Comparison of ENCODE assay signal across 20 mouse cellular contexts in the genomic region with DNA sequence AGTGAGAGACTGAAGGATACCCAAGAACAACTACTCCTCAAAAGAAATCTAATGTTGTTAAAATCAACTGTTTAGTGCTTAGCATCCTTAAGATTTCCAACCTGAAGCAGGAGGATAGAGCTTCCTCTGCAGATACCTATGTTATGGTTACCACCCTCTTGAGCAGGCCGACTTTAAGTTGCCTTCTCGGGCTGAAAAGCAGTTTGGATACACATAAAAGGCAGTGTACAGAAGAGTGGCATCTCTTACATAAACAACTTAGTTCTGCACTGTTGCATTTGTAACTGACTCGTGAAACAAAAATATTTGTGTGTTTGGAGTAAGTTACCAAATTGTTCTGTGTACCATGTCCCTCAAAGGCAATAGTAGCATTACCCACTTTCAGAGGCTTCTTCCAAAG.
DNase-seq lines count a peak whose midpoint lies in the region; ATAC-seq and TF ChIP-seq lines count a peak whose summit lies in the region.
"Had no signal": no experiment of that assay in that cellular context is flagged by ENCODE, and none has a peak within 500 bp of the region (broad histone marks: within the 10 kb centered on the region; RNA-seq: fewer than 3 reads in every experiment).

No protein-coding gene starts in this region.

- no peak for DNase-seq in gastrocnemius, adult 2 months
- DNase-seq in gastrocnemius, postnatal 14 days, result no peak
- DNase-seq in kidney, postnatal 25 days, result no peak
- no peak for DNase-seq in lung, embryonic 14.5 days
- DNase-seq in lung, postnatal 4 days, result no peak
- DNase-seq: adrenal gland, postnatal 14 days; cerebellum, adult 11-12 months; cerebellum, adult 9-10 months; cerebellum, postnatal 36 days; forebrain, postnatal 0 days; heart, adult 18-20 months; heart, postnatal 14 days had no signal

- TF ChIP-seq POLR2A in embryonic fibroblast, embryonic 13.5 days (IDR thresholded peaks at IDR 0.05; ENCODE audit: low read depth, low read length), result no peak

- peaks cover 21% of the 10 kb centered on the region; the same call in 1 of the 2 replicates for H3K4me1 ChIP-seq in kidney, embryonic 16.5 days (ENCODE audit: insufficient read depth, low read length)
- peaks cover 9% of the 10 kb centered on the region; the same call in 1 of the 2 replicates for H3K4me1 ChIP-seq in lung, embryonic 14.5 days (ENCODE audit: insufficient read depth)
- H3K4me1 ChIP-seq in embryonic fibroblast, embryonic 13.5 days (ENCODE audit: control insufficient read depth, insufficient read depth, low read length), result peaks cover 17% of the 10 kb centered on the region
- H3K4me1 ChIP-seq: embryonic facial prominence, embryonic 13.5 days; forebrain, embryonic 13.5 days; hindbrain, embryonic 10.5 days had no signal

- no peak overlapping the region for H3K4me3 ChIP-seq in gastrocnemius, adult 2 months
- H3K4me3 ChIP-seq in kidney, embryonic 16.5 days (ENCODE audit: low read length), result no peak overlapping the region
- H3K4me3 ChIP-seq in lung, embryonic 14.5 days (ENCODE audit: low read depth, low read length), result no peak overlapping the region
- H3K4me3 ChIP-seq in embryonic fibroblast, embryonic 13.5 days (ENCODE audit: insufficient read depth, low read length), result no peak overlapping the region
- H3K4me3 ChIP-seq: embryonic facial prominence, embryonic 13.5 days; forebrain, embryonic 13.5 days; heart, embryonic 10.5 days; hindbrain, embryonic 10.5 days had no signal

- H3K9me3 ChIP-seq in kidney, embryonic 16.5 days (ENCODE audit: low read length), result peaks cover 19% of the 10 kb centered on the region
- peaks cover 21% of the 10 kb centered on the region for H3K9me3 ChIP-seq in lung, embryonic 14.5 days (ENCODE audit: low read depth, low read length)

- H3K4me2 ChIP-seq in kidney, embryonic 16.5 days (replicated peaks; ENCODE audit: low read depth, low read length), result no peak overlapping the region
- no peak overlapping the region for H3K4me2 ChIP-seq in lung, embryonic 14.5 days
- H3K4me2 ChIP-seq: embryonic facial prominence, embryonic 13.5 days; forebrain, embryonic 13.5 days; hindbrain, embryonic 14.5 days had no signal

- H3K27me3 ChIP-seq in kidney, embryonic 16.5 days (ENCODE audit: insufficient read depth, low read length), result no peaks in the 10 kb centered on the region
- H3K27me3 ChIP-seq in lung, embryonic 14.5 days (ENCODE audit: insufficient read depth, low read length), result no peaks in the 10 kb centered on the region
- H3K27me3 ChIP-seq: embryonic facial prominence, embryonic 13.5 days; forebrain, embryonic 13.5 days had no signal

- TF ChIP-seq CTCF in gastrocnemius, adult 2 months (IDR thresholded peaks at IDR 0.05), result no peak
- no peak for TF ChIP-seq CTCF in lung, embryonic 14.5 days (IDR thresholded peaks at IDR 0.05; ENCODE audit: low read depth)
- TF ChIP-seq CTCF in embryonic fibroblast, embryonic 13.5 days (IDR thresholded peaks at IDR 0.05; ENCODE audit: borderline replicate concordance, insufficient read depth, low read length), result no peak

- intact Hi-C loops in gastrocnemius, adult 2 months (cut with DNase I), result no loop called here
- intact Hi-C loops in gastrocnemius, postnatal 14 days (cut with DNase I; ENCODE audit: low total_unique reads), result no loop called here

- ATAC-seq in kidney, embryonic 16.5 days (ENCODE audit: low FRiP score, low TSS enrichment), result peak; percentile 50; the same call in 1 of the 2 replicates
- ATAC-seq in lung, embryonic 14.5 days (ENCODE audit: insufficient read depth), result no peak
- ATAC-seq: activated CD4-positive, CD25-positive, alpha-beta regulatory T cell, adult 4 months; forebrain, embryonic 13.5 days; forebrain, postnatal 0 days had no signal

- WGBS in kidney, embryonic 16.5 days, result 29% methylated on average over 3 of the region's 3 CpGs
- WGBS in lung, embryonic 14.5 days, result 44% methylated on average over 3 of the region's 3 CpGs

- no peak overlapping the region for H3K9ac ChIP-seq in kidney, embryonic 16.5 days (replicated peaks; ENCODE audit: low read length)
- no peak overlapping the region for H3K9ac ChIP-seq in lung, embryonic 14.5 days
- H3K9ac ChIP-seq: embryonic facial prominence, embryonic 13.5 days; forebrain, embryonic 13.5 days; forebrain, postnatal 0 days; hindbrain, embryonic 14.5 days had no signal

- 0 out of 2 replicates have a peak, but pooled peaks cover 4% of the 10 kb centered on the region for H3K36me3 ChIP-seq in kidney, embryonic 16.5 days (ENCODE audit: insufficient read depth, low read length)
- peaks cover 14% of the 10 kb centered on the region; the same call in 1 of the 2 replicates for H3K36me3 ChIP-seq in lung, embryonic 14.5 days (ENCODE audit: insufficient read depth)

- peak overlapping the region; percentile 72 for H3K27ac ChIP-seq in gastrocnemius, adult 2 months
- no peak overlapping the region for H3K27ac ChIP-seq in kidney, embryonic 16.5 days (ENCODE audit: low read length)
- H3K27ac ChIP-seq in lung, embryonic 14.5 days (ENCODE audit: low read depth), result 0 out of 2 replicates have a peak overlapping the region, but pooled peaks have one; percentile 59
- peak overlapping the region; percentile 99 for H3K27ac ChIP-seq in embryonic fibroblast, embryonic 13.5 days (ENCODE audit: insufficient read depth, low read length)
- H3K27ac ChIP-seq: embryonic facial prominence, embryonic 13.5 days; forebrain, embryonic 13.5 days; heart, embryonic 10.5 days; hindbrain, embryonic 10.5 days; hindbrain, embryonic 14.5 days had no signal
